Mouse (Mus musculus) T-helper 1 cell (primary cell): ENCODE results near the gene Dbn1.

Experiments
- in situ Hi-C: fragments of 300-600 bp; cut with MboI, MseI; formaldehyde crosslinking; loops from one replicate; pipeline ENCODE4 v1.15.1; 2025; ENCODE audit warnings: high pct_unique_total_duplicates

Dbn1 gene

GRCm38 (mm10) chr13:55510668-55511491, 23.0 kb upstream of the Dbn1 start:
- in situ Hi-C loops = loop anchor here (5.0 kb wide), 1 partner anchor 34 kb away; no protein-coding TSS in a partner anchor

- in situ Hi-C loops = loop anchor here (5.0 kb wide), 1 partner anchor 33 kb away; no protein-coding TSS in a partner anchor
These were observed 22.4 kb upstream of the Dbn1 start for GRCm38 (mm10) chr13:55510332-55510667.

GRCm38 (mm10) chr13:55508531-55508930, 20.6 kb upstream of the Dbn1 start:
- in situ Hi-C loops = loop anchor here (5.0 kb wide), 1 partner anchor 49 kb away; no protein-coding TSS in a partner anchor

- in situ Hi-C loops = loop anchor here (5.0 kb wide), 1 partner anchor 49 kb away; no protein-coding TSS in a partner anchor
These were observed 20.0 kb upstream of the Dbn1 start for GRCm38 (mm10) chr13:55507877-55508276.

GRCm38 (mm10) chr13:55506697-55507096, 18.8 kb upstream of the Dbn1 start:
- in situ Hi-C loops = loop anchor here (5.0 kb wide), 1 partner anchor 51 kb away; no protein-coding TSS in a partner anchor

- in situ Hi-C loops = loop anchor here (5.0 kb wide), 1 partner anchor 51 kb away; no protein-coding TSS in a partner anchor
These were observed 17.9 kb upstream of the Dbn1 start for GRCm38 (mm10) chr13:55505810-55506209.

- in situ Hi-C loops = no loop called here
These were observed 16.5 kb upstream of the Dbn1 start for GRCm38 (mm10) chr13:55504390-55504789.

- in situ Hi-C loops = no loop called here
These were observed 14.5 kb upstream of the Dbn1 start for GRCm38 (mm10) chr13:55502405-55502804.

GRCm38 (mm10) chr13:55500575-55500974, 12.7 kb upstream of the Dbn1 start:
- in situ Hi-C loops = no loop called here

- in situ Hi-C loops = no loop called here
These were observed 11.0 kb upstream of the Dbn1 start for GRCm38 (mm10) chr13:55498906-55499305.

- in situ Hi-C loops = no loop called here
These were observed 8.8 kb upstream of the Dbn1 start for GRCm38 (mm10) chr13:55496661-55497060.

- in situ Hi-C loops = no loop called here
These were observed 7.8 kb upstream of the Dbn1 start for GRCm38 (mm10) chr13:55495702-55496101.

- in situ Hi-C loops = no loop called here
These were observed 7.1 kb upstream of the Dbn1 start for GRCm38 (mm10) chr13:55494883-55495621.

GRCm38 (mm10) chr13:55494257-55494656, 6.3 kb upstream of the Dbn1 start:
- in situ Hi-C loops = no loop called here

GRCm38 (mm10) chr13:55486916-55487577, 864 bp downstream of the Dbn1 start:
- in situ Hi-C loops = no loop called here

- in situ Hi-C loops = no loop called here
These were observed 1.7 kb downstream of the Dbn1 start for GRCm38 (mm10) chr13:55486029-55486794.

- in situ Hi-C loops = no loop called here
These were observed 3.3 kb downstream of the Dbn1 start for GRCm38 (mm10) chr13:55484520-55485088.

- in situ Hi-C loops = no loop called here
These were observed 4.3 kb downstream of the Dbn1 start for GRCm38 (mm10) chr13:55483593-55483992.

- in situ Hi-C loops = no loop called here
These were observed 4.8 kb downstream of the Dbn1 start for GRCm38 (mm10) chr13:55483071-55483470.

GRCm38 (mm10) chr13:55482542-55482941, 5.4 kb downstream of the Dbn1 start:
- in situ Hi-C loops = no loop called here

- in situ Hi-C loops = loop anchor here (5.0 kb wide), 1 partner anchor 32 kb away; the partner anchor contains the start of gene Pdlim7
These were observed 8.0 kb downstream of the Dbn1 start for GRCm38 (mm10) chr13:55479929-55480328.
